Mouse (Mus musculus) hindbrain, embryonic 14.5 days (tissue): Measurements from ENCODE around the gene Actrt1. TPM values are rescaled to one million over a fixed set of nuclear protein-coding genes. Genes with fewer than 3 reads are reported as not detected.

ENCODE experiments used
- ATAC-seq: fragments of 200-750 bp; cut with Nextera tagmentation; 2 replicates; pipeline ENCODE4 v1.8.0; 2017; ENCODE audit warnings: moderate number of reproducible peaks, mild to moderate bottlenecking, moderate TSS enrichment, moderate library complexity; ENCODE audit not compliant: low FRiP score
- DNase-seq: peaks from one replicate; pipeline ENCODE4 v3.0.0-alpha.2; 2015; ENCODE audit warnings: low spot score
- H3K27ac ChIP-seq: fragments of 300-500 bp; sonication (generic); 2 replicates; pipeline ENCODE4 v1.5.1; 2014; ENCODE audit warnings: mild to moderate bottlenecking, moderate library complexity
- H3K27me3 ChIP-seq: fragments of 300-500 bp; sonication (generic); 2 replicates; pipeline ENCODE4 v1.6.1; 2014; ENCODE audit warnings: mild to moderate bottlenecking, low read length, mixed read lengths; ENCODE audit not compliant: control insufficient read depth, insufficient read depth
- H3K36me3 ChIP-seq: fragments of 300-500 bp; sonication (generic); replicated peaks from 2 replicates; pipeline ENCODE4 v1.6.1; 2014; ENCODE audit not compliant: control insufficient read depth, insufficient read depth
- H3K4me1 ChIP-seq: fragments of 300-500 bp; sonication (generic); replicated peaks from 2 replicates; pipeline ENCODE4 v1.6.1; 2014; ENCODE audit warnings: antibody characterized with exemption, low read length, mixed read lengths; ENCODE audit not compliant: control insufficient read depth, insufficient read depth
- H3K4me2 ChIP-seq: fragments of 300-500 bp; sonication (generic); replicated peaks from 2 replicates; pipeline ENCODE4 v1.6.1; 2014; ENCODE audit warnings: mild to moderate bottlenecking, moderate library complexity
- H3K4me3 ChIP-seq: fragments of 300-500 bp; sonication (generic); replicated peaks from 2 replicates; pipeline ENCODE4 v1.5.1; 2014; ENCODE audit warnings: mild to moderate bottlenecking, low read length
- H3K9ac ChIP-seq: fragments of 300-500 bp; sonication (generic); 2 replicates; pipeline ENCODE4 v1.6.1; 2014
- H3K9me3 ChIP-seq: fragments of 300-500 bp; sonication (generic); 2 replicates; pipeline ENCODE4 v1.6.1; 2016; ENCODE audit warnings: low read length; ENCODE audit not compliant: control insufficient read depth
- WGBS: fragments of 180-500 bp; shearing (Covaris S2); extraction: QIAGEN DNeasy Blood & Tissue Kit; methylation state at CpG from one replicate; pipeline ENCODE4 v1.1.7; 2014; 5-methylcytosine and 5-hydroxymethylcytosine counted together
- polyA plus RNA-seq: library from polyadenylated mRNA; unstranded; fragments of >200 nt; fragmentation: Nextera tagmentation; extraction: Ambion mirVana; gene quantifications from 2 replicates; pipeline ENCODE4 v1.2.1, GENCODE M21; 2014

Gene Actrt1
- polyA plus RNA-seq: not detected in 2 replicates

DNA sequence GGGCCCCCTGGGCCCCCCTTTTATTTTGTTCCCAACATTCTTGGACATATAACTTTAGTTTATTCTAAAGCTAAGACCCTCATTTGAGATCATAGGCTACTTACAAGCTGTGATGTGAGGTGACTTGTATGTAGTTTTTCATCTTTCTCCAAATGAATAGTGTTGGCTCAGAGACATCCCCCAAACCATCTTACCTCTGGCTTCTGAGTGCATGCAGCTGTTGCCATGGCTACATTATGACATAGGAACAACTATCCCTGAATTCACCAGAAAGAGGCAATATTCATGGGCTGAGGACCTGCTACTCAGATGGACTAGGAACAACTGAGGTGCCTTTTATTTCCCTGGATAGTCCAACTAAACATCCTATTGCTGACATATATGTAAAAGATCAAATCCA, at the start of gene Actrt1:
Gene Actrt1, plus strand, starts transcription at position 301 of the 400 bp plus-strand sequence.
- Histone ChIP-seq H3K9ac (no peak within 1 kb of the TSS), H3K4me3 (no peak within 1 kb of the TSS), H3K9me3 (no peaks in the 10 kb centered on the region), H3K4me2 (no peak within 1 kb of the TSS), H3K27ac (no peak within 1 kb of the TSS), H3K36me3 (no peaks in the 10 kb centered on the region), H3K27me3 (no peaks in the 10 kb centered on the region), H3K4me1 (no peaks in the 10 kb centered on the region)
- ATAC-seq: no peak
- DNase-seq: no peak

DNA sequence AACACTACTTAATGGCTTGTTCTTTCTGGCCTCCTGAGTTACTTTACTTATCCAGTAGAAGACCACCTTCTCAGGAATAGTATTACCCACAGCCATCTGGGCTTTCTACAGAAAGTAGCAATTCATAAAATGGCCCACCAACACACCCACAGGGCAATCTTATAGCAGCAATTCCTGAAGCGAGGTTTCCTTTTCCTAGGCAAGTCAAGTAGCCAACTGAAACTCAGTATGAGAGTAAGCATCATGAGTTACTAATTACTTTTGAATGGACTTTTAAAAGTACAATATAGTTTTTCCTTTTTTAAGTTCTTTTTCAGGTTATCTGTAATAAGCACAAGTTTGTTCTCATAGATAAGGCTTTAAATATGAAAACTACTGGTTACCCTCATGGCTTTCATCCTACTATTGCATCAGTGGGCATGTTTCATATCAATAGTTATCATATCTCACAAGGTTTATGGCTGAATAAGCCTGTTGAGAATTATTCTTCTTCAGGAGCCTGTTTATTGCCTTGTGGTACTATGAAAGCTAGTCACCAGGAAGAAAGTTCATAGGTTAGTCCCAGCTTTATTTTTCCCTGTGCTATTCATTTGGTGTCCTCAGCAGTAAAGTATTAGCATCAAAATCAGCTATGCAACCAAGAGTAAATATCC, 2.8 kb downstream of the Actrt1 start:
- no peaks in the 10 kb centered on the region for H3K36me3 ChIP-seq
- H3K27me3 ChIP-seq: no peaks in the 10 kb centered on the region
- H3K27ac ChIP-seq: no peak overlapping the region
- H3K9me3 ChIP-seq: no peaks in the 10 kb centered on the region
- H3K4me3 ChIP-seq: no peak overlapping the region
- DNase-seq: no peak
- no peak for ATAC-seq
- H3K4me1 ChIP-seq: no peaks in the 10 kb centered on the region
- 76% methylated on average over 1 of the region's 1 CpGs for WGBS
- H3K9ac ChIP-seq: no peak overlapping the region
- H3K4me2 ChIP-seq: no peak overlapping the region
